Comparison of ENCODE assay signal across 10 mouse cellular contexts in the genomic region with DNA sequence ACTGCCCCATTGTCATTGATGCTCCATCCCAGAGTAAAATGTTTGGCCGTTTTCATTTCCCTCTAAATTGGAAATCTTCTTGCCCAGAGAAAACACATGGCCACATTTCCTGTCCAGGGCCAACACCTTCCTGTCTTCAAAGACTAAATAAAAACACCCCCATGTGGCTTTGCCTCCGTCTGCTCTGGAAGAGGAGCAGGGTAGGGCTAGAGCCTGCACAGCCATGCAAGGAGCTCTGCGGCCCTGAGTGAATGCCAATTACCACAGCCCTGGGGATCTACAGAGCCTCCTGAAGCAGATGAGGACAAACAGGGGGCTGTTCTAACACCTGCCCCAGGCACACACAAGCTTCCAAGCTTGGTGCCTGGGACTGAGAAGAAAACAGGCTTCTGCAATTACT. TPM values are rescaled to one million over a fixed set of nuclear protein-coding genes. Genes with fewer than 3 reads are reported as not detected.
DNase-seq lines count a peak whose midpoint lies in the region; ATAC-seq and TF ChIP-seq lines count a peak whose summit lies in the region.
"Had no signal": no experiment of that assay in that cellular context is flagged by ENCODE, and none has a peak within 500 bp of the region (broad histone marks: within the 10 kb centered on the region; RNA-seq: fewer than 3 reads in every experiment).

No protein-coding gene starts in this region.

- no peaks in the 10 kb centered on the region for H3K9me3 ChIP-seq in heart, embryonic 13.5 days
- H3K9me3 ChIP-seq in neural tube, embryonic 11.5 days (ENCODE audit: control insufficient read depth, low read length): no peaks in the 10 kb centered on the region
- H3K9me3 ChIP-seq in neural tube, embryonic 15.5 days (replicated peaks): no peaks in the 10 kb centered on the region
- H3K9me3 ChIP-seq in hindbrain, postnatal 0 days (ENCODE audit: low read length): no peaks in the 10 kb centered on the region

- WGBS in heart, embryonic 13.5 days: 47% methylated on average over 3 of the region's 3 CpGs
- WGBS in neural tube, embryonic 11.5 days: 49% methylated on average over 3 of the region's 3 CpGs
- 30% methylated on average over 3 of the region's 3 CpGs for WGBS in neural tube, embryonic 15.5 days
- 21% methylated on average over 3 of the region's 3 CpGs for WGBS in hindbrain, postnatal 0 days

- no peak overlapping the region for H3K9ac ChIP-seq in heart, embryonic 13.5 days
- H3K9ac ChIP-seq in neural tube, embryonic 11.5 days (ENCODE audit: low read length): no peak overlapping the region
- no peak overlapping the region for H3K9ac ChIP-seq in neural tube, embryonic 15.5 days (replicated peaks)
- H3K9ac ChIP-seq in hindbrain, postnatal 0 days (replicated peaks; ENCODE audit: low read length): no peak overlapping the region

- ATAC-seq in heart, embryonic 13.5 days (ENCODE audit: extremely low read depth, insufficient number of reproducible peaks, low FRiP score, low TSS enrichment): no peak
- no peak for ATAC-seq in neural tube, embryonic 11.5 days (ENCODE audit: insufficient read depth, low FRiP score, low TSS enrichment)
- ATAC-seq in neural tube, embryonic 15.5 days (ENCODE audit: low FRiP score): no peak
- ATAC-seq in hindbrain, postnatal 0 days: no peak

- H3K36me3 ChIP-seq in heart, embryonic 13.5 days: peaks cover 3% of the 10 kb centered on the region; the same call in 1 of the 2 replicates
- no peaks in the 10 kb centered on the region for H3K36me3 ChIP-seq in neural tube, embryonic 11.5 days (ENCODE audit: control insufficient read depth, insufficient read depth, low read length)
- H3K36me3 ChIP-seq in neural tube, embryonic 15.5 days: no peaks in the 10 kb centered on the region
- H3K36me3 ChIP-seq in hindbrain, postnatal 0 days (ENCODE audit: insufficient read depth, low read length): no peaks in the 10 kb centered on the region

- no peak overlapping the region for H3K4me3 ChIP-seq in heart, embryonic 13.5 days
- no peak overlapping the region for H3K4me3 ChIP-seq in neural tube, embryonic 11.5 days (ENCODE audit: low read depth, low read length)
- no peak overlapping the region for H3K4me3 ChIP-seq in neural tube, embryonic 15.5 days (replicated peaks)
- no peak overlapping the region for H3K4me3 ChIP-seq in hindbrain, postnatal 0 days (ENCODE audit: low read length)

- intact Hi-C loops in heart, postnatal 36 days (cut with DNase I): no loop called here

- H3K4me1 ChIP-seq in heart, embryonic 13.5 days: peaks cover 91% of the 10 kb centered on the region
- H3K4me1 ChIP-seq in neural tube, embryonic 11.5 days (ENCODE audit: control insufficient read depth, insufficient read depth, low read length): peaks cover 72% of the 10 kb centered on the region
- peaks cover 90% of the 10 kb centered on the region for H3K4me1 ChIP-seq in neural tube, embryonic 15.5 days
- peaks cover 67% of the 10 kb centered on the region for H3K4me1 ChIP-seq in hindbrain, postnatal 0 days (ENCODE audit: insufficient read depth, low read length)

- peak overlapping the region; percentile 93; the same call in 1 of the 2 replicates for H3K27ac ChIP-seq in heart, embryonic 13.5 days (replicated peaks)
- H3K27ac ChIP-seq in neural tube, embryonic 11.5 days (ENCODE audit: low read depth, low read length): peak overlapping the region; percentile 11; the same call in 1 of the 2 replicates
- H3K27ac ChIP-seq in neural tube, embryonic 15.5 days (replicated peaks): no peak overlapping the region
- H3K27ac ChIP-seq in hindbrain, postnatal 0 days: peak overlapping the region; percentile 17
- H3K27ac ChIP-seq: kidney, postnatal 0 days had no signal

- no peak overlapping the region for H3K4me2 ChIP-seq in heart, embryonic 13.5 days
- no peak overlapping the region for H3K4me2 ChIP-seq in neural tube, embryonic 11.5 days (ENCODE audit: low read depth)
- H3K4me2 ChIP-seq in neural tube, embryonic 15.5 days: no peak overlapping the region
- no peak overlapping the region for H3K4me2 ChIP-seq in hindbrain, postnatal 0 days (ENCODE audit: low read depth, low read length)

- no peak for DNase-seq in heart, postnatal 4 days
- DNase-seq in neural tube, embryonic 11.5 days (ENCODE audit: low spot score): no peak
- DNase-seq in hindbrain, postnatal 0 days (ENCODE audit: low spot score): no peak
- DNase-seq in urinary bladder, adult 18-20 months (ENCODE audit: low spot score in 2 of 2): no peak
- DNase-seq in right cerebral cortex, postnatal 4 days: no peak
- no peak for DNase-seq in heart, postnatal 36 days
- DNase-seq: thymus, postnatal 14 days had no signal

- no peaks in the 10 kb centered on the region for H3K27me3 ChIP-seq in heart, embryonic 13.5 days (replicated peaks)
- no peaks in the 10 kb centered on the region for H3K27me3 ChIP-seq in neural tube, embryonic 11.5 days (ENCODE audit: control insufficient read depth, insufficient read depth, low read length)
- no peaks in the 10 kb centered on the region for H3K27me3 ChIP-seq in neural tube, embryonic 15.5 days (replicated peaks)
- no peaks in the 10 kb centered on the region for H3K27me3 ChIP-seq in hindbrain, postnatal 0 days (ENCODE audit: insufficient read depth, low read length)

- TF ChIP-seq CTCF in hindbrain, postnatal 0 days (IDR thresholded peaks at IDR 0.05; ENCODE audit: low read depth): no peak

RNA-seq across cellular contexts. Expression of a gene that starts 46.2 kb away (rescaled TPM):
- 10.1 and 10.2 TPM in 2 replicates for polyA plus RNA-seq in heart, embryonic 13.5 days (2015; fragmentation: Nextera tagmentation; extraction: Ambion mirVana)
- total RNA-seq in heart, postnatal 4 days (2021): 10 to 100 TPM; 93.8 to 98.1 TPM
- 15.1 and 16.6 TPM in 2 replicates for polyA plus RNA-seq in neural tube, embryonic 11.5 days (2014; fragmentation: Nextera tagmentation; extraction: Ambion mirVana)
- 10.0 and 10.6 TPM in 2 replicates for polyA plus RNA-seq in neural tube, embryonic 15.5 days (2015; fragmentation: Nextera tagmentation; extraction: Ambion mirVana)
- 69.8 and 71.3 TPM in 2 replicates for total RNA-seq in hindbrain, postnatal 0 days (2014; rRNA removed)
- 8.8 and 9.5 TPM in 2 replicates for polyA plus RNA-seq in hindbrain, postnatal 0 days (2015; fragmentation: Nextera tagmentation; extraction: Ambion mirVana)
- total RNA-seq in heart, postnatal 36 days (2021): 10 to 100 TPM; 53.3 to 56.8 TPM
